Mouse (Mus musculus) lung, postnatal 0 days (tissue): ENCODE data around the gene Fbxw8.

Experiments
- CTCF ChIP-seq: IDR thresholded peaks from 2 replicates; pipeline ENCODE4 v1.5.1; 2016; ENCODE audit warnings: antibody characterized with exemption, mild to moderate bottlenecking
- EP300 ChIP-seq: IDR thresholded peaks from 2 replicates; pipeline ENCODE4 v1.6.1; 2016; ENCODE audit warnings: antibody characterized with exemption, mild to moderate bottlenecking, control low read depth

GRCm38 (mm10) chr5:118030022-118030675 is 125.1 kb downstream of the Fbxw8 start:
- TF ChIP-seq CTCF: no peak
- no peak for TF ChIP-seq EP300
